Comparison of ENCODE assay signal across 8 mouse cellular contexts in the genomic region with DNA sequence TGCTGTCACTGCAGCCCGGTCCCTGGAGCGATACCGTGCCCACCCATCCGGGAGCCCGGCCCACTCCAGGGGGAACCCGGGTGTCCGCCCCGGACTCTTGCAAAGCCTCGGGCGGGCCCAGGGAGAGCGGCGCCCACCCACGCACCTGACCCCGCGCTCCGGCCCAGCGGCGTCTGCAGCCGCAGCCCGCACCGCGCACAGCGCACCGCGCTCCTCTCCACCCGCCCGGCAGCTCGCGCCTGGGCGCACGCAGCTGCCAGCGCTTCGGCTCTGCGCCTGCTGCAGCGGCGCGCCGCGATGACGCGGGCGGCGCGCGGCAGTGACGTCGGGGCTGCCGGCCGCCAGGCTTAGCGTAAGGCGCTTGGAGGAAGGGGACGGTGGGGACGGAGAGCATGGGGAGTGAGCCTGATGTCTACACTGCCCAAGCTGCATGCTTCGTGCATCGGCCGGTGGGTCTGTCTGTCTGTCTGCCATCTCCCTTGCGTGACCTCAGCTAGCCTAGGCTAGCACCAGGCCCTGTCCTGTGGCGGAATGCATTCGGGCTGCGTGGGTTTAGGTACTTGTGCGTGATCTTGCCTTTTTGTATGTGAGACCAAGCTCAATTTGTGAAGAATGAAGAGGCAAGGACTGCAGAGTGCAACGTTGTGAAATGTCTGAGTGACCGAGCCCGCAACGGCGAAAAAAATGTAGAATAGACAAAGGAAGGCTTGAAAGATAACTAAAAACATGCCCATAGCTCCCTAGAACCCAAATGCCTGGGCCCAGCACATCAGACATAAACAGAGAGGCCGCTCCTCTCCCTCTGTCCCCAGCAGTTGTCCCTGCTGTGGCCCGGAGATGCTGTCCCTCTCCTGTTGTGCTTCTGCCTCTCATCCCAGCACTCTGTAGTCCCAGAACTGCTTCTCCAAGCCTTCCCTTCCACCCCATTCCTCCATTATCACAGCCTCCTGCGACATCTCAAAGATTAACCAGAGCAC. TPM values are rescaled to one million over a fixed set of nuclear protein-coding genes. Genes with fewer than 3 reads are reported as not detected.
DNase-seq lines count a peak whose midpoint lies in the region; ATAC-seq and TF ChIP-seq lines count a peak whose summit lies in the region.

No protein-coding gene starts in this region.

- peak overlapping the region; percentile 74 for H3K9ac ChIP-seq in forebrain, postnatal 0 days
- H3K9ac ChIP-seq in lung, embryonic 15.5 days = peak overlapping the region; percentile 90

- no peak for TF ChIP-seq CTCF in cerebellum, adult 2 months (IDR thresholded peaks at IDR 0.05; ENCODE audit: borderline replicate concordance, insufficient read depth, low read depth, low read length)
- no peak for TF ChIP-seq CTCF in forebrain, postnatal 0 days (IDR thresholded peaks at IDR 0.05; ENCODE audit: low read depth)
- TF ChIP-seq CTCF in olfactory bulb, adult 2 months (IDR thresholded peaks at IDR 0.05; ENCODE audit: insufficient read depth, low read depth, low read length) = no peak

- peak overlapping the region; percentile 82 for H3K27ac ChIP-seq in cerebellum, adult 2 months (ENCODE audit: insufficient read depth, low read length)
- peak overlapping the region; percentile 87 for H3K27ac ChIP-seq in forebrain, postnatal 0 days (ENCODE audit: low read depth, low read length)
- H3K27ac ChIP-seq in lung, embryonic 15.5 days = peak overlapping the region; percentile 96
- peak overlapping the region; percentile 77 for H3K27ac ChIP-seq in olfactory bulb, adult 2 months (ENCODE audit: insufficient read depth, low read depth, low read length)

- no peaks in the 10 kb centered on the region for H3K27me3 ChIP-seq in cerebellum, adult 2 months (ENCODE audit: control insufficient read depth, insufficient read depth, low read length)
- no peaks in the 10 kb centered on the region for H3K27me3 ChIP-seq in forebrain, postnatal 0 days (ENCODE audit: insufficient read depth, low read length)
- no peaks in the 10 kb centered on the region for H3K27me3 ChIP-seq in lung, embryonic 15.5 days

- under 1% methylated on average over 60 of the region's 69 CpGs for WGBS in cerebellum, adult 2 months
- under 1% methylated on average over 65 of the region's 69 CpGs for WGBS in forebrain, postnatal 0 days
- WGBS in lung, embryonic 15.5 days = under 1% methylated on average over 69 of the region's 69 CpGs
- WGBS in olfactory bulb, adult 2 months = 3% methylated on average over 69 of the region's 69 CpGs

- H3K4me3 ChIP-seq in cerebellum, adult 2 months (replicated peaks; ENCODE audit: insufficient read depth, low read depth, low read length) = peak overlapping the region; percentile 84
- H3K4me3 ChIP-seq in forebrain, postnatal 0 days (ENCODE audit: low read depth, low read length) = peak overlapping the region; percentile 73
- peak overlapping the region; percentile 98 for H3K4me3 ChIP-seq in lung, embryonic 15.5 days
- H3K4me3 ChIP-seq in olfactory bulb, adult 2 months (ENCODE audit: insufficient read depth, low read depth, low read length) = peak overlapping the region; percentile 60

- peak; percentile 99 for TF ChIP-seq POLR2A in cerebellum, adult 2 months (IDR thresholded peaks at IDR 0.05; ENCODE audit: borderline replicate concordance, insufficient read depth, low read length)
- TF ChIP-seq POLR2A in olfactory bulb, adult 2 months (IDR thresholded peaks at IDR 0.05; ENCODE audit: insufficient read depth, low read depth, low read length) = peak; percentile 98

- no peaks in the 10 kb centered on the region for H3K4me1 ChIP-seq in cerebellum, adult 2 months (ENCODE audit: control insufficient read depth, insufficient read depth, low read length)
- H3K4me1 ChIP-seq in forebrain, postnatal 0 days (ENCODE audit: insufficient read depth) = 0 out of 2 replicates have a peak, but pooled peaks cover 9% of the 10 kb centered on the region
- H3K4me1 ChIP-seq in lung, embryonic 15.5 days = peaks cover 42% of the 10 kb centered on the region
- H3K4me1 ChIP-seq in olfactory bulb, adult 2 months (ENCODE audit: control insufficient read depth, insufficient read depth, low read length) = peaks cover 7% of the 10 kb centered on the region; the same call in 1 of the 2 replicates

- H3K9me3 ChIP-seq in forebrain, postnatal 0 days (ENCODE audit: low read length) = no peaks in the 10 kb centered on the region
- H3K9me3 ChIP-seq in lung, embryonic 15.5 days = no peaks in the 10 kb centered on the region

- ATAC-seq in forebrain, postnatal 0 days = peak; percentile 94
- ATAC-seq in hematopoietic stem cell, adult 5-6 weeks (replicated peaks in 1 of 2; ENCODE audit: insufficient read depth in 1 of 2, low FRiP score in 2 of 2, low TSS enrichment in 1 of 2, low read depth in 1 of 2, poor library complexity in 2 of 2, severe bottlenecking in 2 of 2) = peak; percentile 76 to 82
- peak; percentile 66 for ATAC-seq in lung, embryonic 15.5 days (ENCODE audit: borderline replicate concordance, extremely low read depth, low FRiP score, low TSS enrichment)

- peak overlapping the region; percentile 92 for H3K4me2 ChIP-seq in forebrain, postnatal 0 days (ENCODE audit: low read depth)
- peak overlapping the region; percentile 91 for H3K4me2 ChIP-seq in lung, embryonic 15.5 days

- peak; percentile 71 for DNase-seq in MEL-GATA-1-ER (ENCODE audit: extremely low read depth, low read depth)
- DNase-seq in cerebellum, adult 2 months = peak; percentile 87 to 89
- peak; percentile 96 for DNase-seq in forebrain, postnatal 0 days
- DNase-seq in layer of hippocampus, adult 9-10 months (ENCODE audit: low spot score) = peak; percentile 35
- peak; percentile 50 to 63 for DNase-seq in thymus, adult 18-20 months

- H3K36me3 ChIP-seq in forebrain, postnatal 0 days (ENCODE audit: insufficient read depth) = peaks cover 9% of the 10 kb centered on the region
- peaks cover 17% of the 10 kb centered on the region for H3K36me3 ChIP-seq in lung, embryonic 15.5 days

RNA-seq across cellular contexts. Expression of gene Gpam, which starts 27.6 kb away (rescaled TPM):
- polyA plus RNA-seq in cerebellum, adult 2 months (2012; rRNA removed) = 38.4 and 41.9 TPM in 2 replicates
- 58.6 and 61.4 TPM in 2 replicates for total RNA-seq in forebrain, postnatal 0 days (2014; rRNA removed)
- polyA plus RNA-seq in forebrain, postnatal 0 days (2015; fragmentation: Nextera tagmentation; extraction: Ambion mirVana) = 15.8 and 20.6 TPM in 2 replicates
- total RNA-seq in hematopoietic stem cell, adult 5-6 weeks (2017) = 16.3 and 19.3 TPM in 2 replicates
- polyA plus RNA-seq in lung, embryonic 15.5 days (2015; fragmentation: Nextera tagmentation; extraction: Ambion mirVana) = 28.7 and 29.2 TPM in 2 replicates
- polyA plus RNA-seq in olfactory bulb, adult 2 months (2012; ENCODE audit: insufficient read depth, insufficient read length, low replicate concordance, missing spikeins) = not detected in 2 replicates

Comparison
In these comparisons a context has a peak if more than half of its experiments do, and no peak if none do; other contexts are left out.
1. Peak in every context shown above with its lines: DNase-seq, ATAC-seq, H3K4me3 ChIP-seq and H3K27ac ChIP-seq.
2. DNase-seq: peak in every context shown above with its lines; median percentile 96 in forebrain, postnatal 0 days; 88 in cerebellum, adult 2 months; 71 in MEL-GATA-1-ER; 56 in thymus, adult 18-20 months; 35 in layer of hippocampus, adult 9-10 months.